Mouse (Mus musculus) E14TG2a.4 (cell line): ENCODE measurements around the gene Ndufc2.

Source experiments
- CTCF ChIP-seq: conservative IDR thresholded peaks from 2 replicates; pipeline ENCODE4 v1.5.1; 2014; ENCODE audit warnings: low read length
- NANOG ChIP-seq: IDR thresholded peaks from 2 replicates; pipeline ENCODE4 v1.6.1; 2014; ENCODE audit warnings: borderline replicate concordance, low read length, mixed read lengths
- POU5F1 ChIP-seq: IDR thresholded peaks from 2 replicates; pipeline ENCODE4 v1.6.1; 2014; ENCODE audit warnings: low read length, borderline replicate concordance

DNA sequence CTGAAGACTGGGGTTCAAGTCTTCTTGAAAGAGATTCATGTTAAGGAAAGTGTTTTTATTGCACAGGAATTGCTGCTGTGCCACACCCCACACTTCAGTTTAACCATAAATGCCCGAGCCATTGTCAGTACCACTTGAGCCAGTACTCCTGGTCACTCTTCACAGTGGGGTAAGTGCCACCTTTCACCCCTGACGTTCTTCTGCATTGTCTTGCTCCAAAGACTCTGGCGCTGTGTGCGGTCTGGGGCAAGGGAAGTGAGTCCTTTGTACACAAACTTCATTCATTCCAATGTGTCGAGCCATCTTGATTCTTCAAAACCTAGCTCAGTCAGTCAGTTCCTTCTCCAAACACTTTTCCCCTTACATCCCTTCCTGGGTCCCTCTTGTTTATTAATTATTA lies 39.6 kb upstream of the Ndufc2 start:
- TF ChIP-seq CTCF (no peak), NANOG (no peak), POU5F1 (no peak)
